Mouse (Mus musculus) cerebellum, postnatal 4 days (tissue): Measurements from ENCODE around the gene Gm11172.
"Not testable (repeated sequence)": the region's sequence is repeated elsewhere in the genome, so short reads cannot be mapped to it uniquely, and the experiment has no call there.

Experiments used
- DNase-seq, 2 experiments: peaks; one replicate each; pipeline ENCODE4 v3.0.0; 2022; ENCODE audit warnings: low spot score in 2 of 2, mixed read lengths in 1 of 2

The Gm11172 gene

DNA sequence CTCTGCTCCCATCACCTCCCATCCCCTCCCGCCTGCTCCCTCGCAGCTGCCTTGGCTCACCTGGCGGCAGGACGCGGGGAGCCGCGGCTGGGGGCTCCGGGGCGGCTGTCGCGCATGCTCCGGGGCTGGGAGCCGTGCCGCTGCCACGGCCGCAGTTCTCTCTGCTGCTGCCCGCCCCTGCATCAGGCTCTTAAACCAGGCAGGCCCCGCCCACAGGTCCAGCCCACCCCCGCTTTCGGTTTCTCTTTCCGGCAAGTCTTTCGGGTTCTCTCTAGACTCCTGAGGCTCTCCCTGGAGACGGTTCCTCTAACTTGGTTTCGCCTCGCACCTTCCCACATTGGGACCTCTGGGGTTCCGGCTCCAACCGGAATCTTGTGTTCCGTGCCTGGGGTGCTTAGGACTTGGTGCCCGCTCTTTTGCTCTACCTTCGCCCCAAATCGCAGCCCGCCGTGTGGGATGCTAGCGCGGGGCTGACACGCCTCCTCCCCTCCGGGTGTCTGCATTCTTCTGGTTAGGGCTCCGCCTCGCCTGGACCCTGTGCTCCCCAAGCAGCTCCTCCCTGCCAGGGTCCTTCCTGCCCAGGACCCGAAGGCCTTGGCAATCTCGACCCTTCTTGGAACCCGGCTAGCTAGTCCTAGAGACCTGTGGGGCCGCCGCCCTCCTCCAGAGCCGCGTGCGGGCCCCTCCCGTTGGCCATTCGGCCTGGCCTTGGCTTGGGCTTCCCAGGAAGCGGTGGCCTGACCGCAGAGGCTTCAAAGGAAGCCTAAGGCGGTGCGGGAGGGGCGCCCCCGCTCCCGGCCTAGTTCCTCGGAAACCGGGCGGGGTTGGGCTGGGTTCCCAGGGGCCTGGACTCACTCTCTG is 27.1 kb upstream of the Gm11172 start, which contains the start of gene Socs1:
TSS of gene Socs1 (minus strand) at position 166 of the 861 bp plus-strand sequence.
- peak; percentile 61 to 81 for DNase-seq

DNA sequence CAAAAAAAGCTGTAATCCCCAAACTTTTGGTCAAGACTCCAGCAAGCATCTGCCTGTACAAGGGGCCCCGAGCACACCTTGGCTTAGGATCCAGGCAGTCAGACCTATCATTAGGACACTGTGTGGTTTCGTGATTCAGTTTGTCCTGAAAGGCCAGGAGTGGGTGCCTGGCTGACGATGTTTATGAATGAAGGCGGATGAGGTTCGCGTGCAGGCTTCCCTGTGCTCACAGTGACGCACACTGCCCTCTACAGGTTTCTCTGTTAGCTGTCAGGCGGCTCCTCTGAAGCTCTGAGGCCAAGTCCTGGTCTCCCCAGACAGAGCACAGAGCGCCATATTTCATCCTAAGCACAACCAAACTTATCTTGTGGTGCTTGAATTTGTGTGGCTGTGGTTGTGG is 26.4 kb upstream of the Gm11172 start:
- DNase-seq: peak; percentile 60 to 78

DNA sequence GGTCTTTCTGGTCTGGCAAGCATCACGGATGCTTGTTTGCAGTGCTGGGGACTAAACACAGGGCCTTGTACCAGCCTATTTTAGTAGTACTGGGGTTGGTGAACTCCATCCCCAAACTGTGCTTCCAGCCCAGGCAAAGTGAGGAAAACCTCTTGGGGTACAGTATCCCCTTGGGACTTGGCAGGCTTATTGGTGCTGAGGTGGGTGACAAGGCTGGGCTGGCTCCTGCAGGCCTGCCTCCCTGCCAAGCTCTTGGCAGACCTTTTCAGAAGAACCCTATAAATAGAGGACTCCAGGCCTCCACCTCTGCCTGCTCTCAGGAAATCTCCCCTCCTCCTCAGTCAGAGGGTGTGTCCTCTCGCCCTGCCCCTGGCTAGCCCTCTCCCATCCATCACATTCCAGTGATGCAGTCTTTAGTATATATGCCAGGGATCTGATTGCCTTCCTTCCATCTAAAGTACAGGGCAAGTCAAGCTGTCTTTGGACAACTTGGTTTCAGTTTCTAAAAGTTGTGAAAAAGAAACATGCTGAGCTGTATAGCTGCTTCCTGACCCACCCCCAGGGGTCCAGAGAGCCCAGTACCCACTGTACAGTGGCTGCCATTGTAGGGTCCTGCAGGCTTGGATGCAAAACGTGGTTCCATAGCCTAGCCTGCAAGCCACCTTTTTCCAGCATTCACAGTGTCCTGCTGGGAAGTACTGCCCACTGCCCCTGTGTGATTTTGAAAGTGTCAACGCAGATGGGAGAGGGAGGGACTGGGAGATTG is 25.8 kb upstream of the Gm11172 start:
- no peak for DNase-seq

DNA sequence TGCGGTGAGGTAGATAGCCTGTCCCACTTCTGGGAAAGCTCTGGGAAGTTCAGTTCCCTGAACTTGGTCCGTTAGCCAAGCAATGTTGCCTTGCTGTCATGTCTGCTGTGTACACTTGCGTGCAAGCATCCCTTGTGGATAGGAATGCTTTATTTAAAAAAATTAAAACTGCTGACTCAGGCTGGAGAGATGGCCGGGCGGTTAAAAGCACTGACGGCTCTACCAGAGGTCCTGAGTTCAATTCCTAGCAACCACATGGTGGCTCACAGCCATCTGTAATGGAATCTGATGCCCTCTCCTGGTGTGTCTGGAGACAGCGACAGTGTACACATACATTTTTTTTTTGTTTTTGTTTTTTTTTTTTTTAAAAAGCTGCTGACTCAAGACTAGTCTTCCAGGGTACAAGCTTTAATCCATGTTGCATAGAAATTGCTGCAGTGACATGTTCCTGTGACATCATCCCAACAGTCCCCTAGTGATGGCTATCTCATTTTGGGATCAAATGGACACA is 25.1 kb upstream of the Gm11172 start:
- DNase-seq: no peak

DNA sequence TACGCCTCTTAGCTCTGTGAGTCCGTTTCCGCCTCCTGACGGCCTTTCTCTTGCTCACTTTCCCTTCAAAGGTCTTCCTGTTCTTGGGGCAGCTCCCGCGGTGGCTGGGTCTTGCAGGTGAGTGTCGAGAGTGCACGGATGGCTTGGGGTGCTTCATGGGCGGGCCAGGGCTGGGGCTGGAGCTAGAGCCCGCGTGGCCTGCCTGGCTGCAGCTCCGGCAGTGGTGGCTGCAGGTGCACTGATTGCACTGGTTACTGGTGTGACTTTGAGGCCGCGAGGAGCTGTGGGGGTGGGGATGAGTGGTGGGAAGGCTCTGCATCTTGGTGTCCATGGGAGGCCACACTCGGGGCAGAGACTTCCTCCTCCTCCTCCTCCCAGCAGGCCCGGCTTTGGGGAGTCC is 24.4 kb upstream of the Gm11172 start, which contains the start of gene Tnp2:
TSS of gene Tnp2 (minus strand) at position 390 of the 400 bp plus-strand sequence.
- no peak for DNase-seq

DNA sequence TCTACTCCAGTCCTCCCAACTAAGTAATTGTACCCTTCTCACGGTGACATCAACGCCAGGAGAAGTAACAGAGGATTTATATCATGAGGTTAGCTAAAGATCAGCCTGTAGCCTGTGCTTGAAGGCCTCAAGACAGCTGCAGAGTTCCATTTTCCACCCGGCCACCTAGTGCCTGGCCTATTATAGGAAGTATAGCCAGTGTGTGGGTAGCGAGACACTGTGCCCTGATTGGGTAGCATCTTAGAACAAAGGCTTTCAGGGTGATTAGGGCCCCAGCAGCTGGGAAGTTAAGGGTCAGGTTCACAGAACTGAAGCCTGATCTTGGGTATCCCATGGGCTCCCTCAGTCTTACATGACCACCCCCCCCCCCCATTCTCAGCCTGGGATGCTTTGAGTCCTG is 23.8 kb upstream of the Gm11172 start:
- DNase-seq: no peak

DNA sequence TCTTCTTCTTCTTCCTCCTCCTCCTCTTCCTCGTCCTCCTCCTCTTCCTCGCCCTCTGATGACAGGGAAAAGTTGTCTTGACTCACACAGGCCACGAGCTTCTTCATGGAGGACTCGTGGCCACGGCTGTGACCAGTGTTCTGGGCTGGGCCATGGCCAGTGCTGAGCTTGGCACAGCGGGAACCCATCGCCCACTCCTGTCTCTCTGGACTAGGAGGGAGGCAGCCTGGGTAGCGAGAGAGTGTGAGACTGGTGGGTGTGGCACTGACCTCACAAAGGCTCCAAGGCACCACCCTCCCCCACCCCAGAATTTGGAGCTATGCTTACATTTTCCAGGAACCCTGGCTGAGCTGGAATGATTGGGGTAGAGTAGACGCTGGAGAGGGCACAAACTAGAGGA is 22.0 kb upstream of the Gm11172 start, which contains the start of gene Prm3:
TSS of gene Prm3 (minus strand) at position 213 of the 400 bp plus-strand sequence.
- DNase-seq: no peak

DNA sequence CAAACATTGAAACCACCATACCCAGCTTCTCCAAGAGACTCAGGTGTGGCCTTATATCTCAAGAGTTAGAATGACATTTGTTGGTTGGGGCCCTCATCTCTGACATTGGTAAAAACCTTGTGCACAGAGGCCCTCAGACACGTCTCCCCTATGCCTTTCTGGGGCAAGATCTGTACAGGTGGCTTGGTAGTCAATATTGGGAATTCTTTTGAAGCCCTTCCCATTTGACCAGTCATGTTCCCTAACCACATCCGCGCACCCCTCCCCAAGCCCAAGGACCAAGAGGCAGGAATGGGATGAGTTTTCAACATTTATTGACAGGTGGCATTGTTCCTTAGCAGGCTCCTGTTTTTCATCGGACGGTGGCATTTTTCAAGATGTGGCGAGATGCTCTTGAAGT is 16.7 kb upstream of the Gm11172 start, which contains the start of gene Prm2:
TSS of gene Prm2 (minus strand) at position 101 of the 400 bp plus-strand sequence.
- DNase-seq: no peak

DNA sequence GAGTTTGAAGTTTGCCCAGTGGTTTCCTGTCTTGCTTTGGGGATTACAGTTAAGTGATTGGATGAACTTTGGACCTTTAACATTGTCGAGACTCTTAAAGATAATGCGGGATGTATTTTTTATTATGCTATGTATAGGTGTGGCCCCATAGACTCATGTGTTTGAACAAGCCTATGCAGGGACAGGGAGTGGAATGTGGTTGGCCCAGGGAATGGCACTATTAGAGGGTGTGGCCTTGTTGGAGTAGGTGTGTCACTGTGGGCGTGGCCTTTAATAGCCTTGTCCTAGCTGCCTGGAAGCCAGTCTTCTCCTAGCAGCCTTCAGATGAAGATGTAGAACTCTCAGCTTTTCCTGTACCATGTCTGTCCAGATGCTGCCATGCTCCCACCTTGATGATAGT is 10.3 kb upstream of the Gm11172 start:
- DNase-seq: not testable (repeated sequence)

DNA sequence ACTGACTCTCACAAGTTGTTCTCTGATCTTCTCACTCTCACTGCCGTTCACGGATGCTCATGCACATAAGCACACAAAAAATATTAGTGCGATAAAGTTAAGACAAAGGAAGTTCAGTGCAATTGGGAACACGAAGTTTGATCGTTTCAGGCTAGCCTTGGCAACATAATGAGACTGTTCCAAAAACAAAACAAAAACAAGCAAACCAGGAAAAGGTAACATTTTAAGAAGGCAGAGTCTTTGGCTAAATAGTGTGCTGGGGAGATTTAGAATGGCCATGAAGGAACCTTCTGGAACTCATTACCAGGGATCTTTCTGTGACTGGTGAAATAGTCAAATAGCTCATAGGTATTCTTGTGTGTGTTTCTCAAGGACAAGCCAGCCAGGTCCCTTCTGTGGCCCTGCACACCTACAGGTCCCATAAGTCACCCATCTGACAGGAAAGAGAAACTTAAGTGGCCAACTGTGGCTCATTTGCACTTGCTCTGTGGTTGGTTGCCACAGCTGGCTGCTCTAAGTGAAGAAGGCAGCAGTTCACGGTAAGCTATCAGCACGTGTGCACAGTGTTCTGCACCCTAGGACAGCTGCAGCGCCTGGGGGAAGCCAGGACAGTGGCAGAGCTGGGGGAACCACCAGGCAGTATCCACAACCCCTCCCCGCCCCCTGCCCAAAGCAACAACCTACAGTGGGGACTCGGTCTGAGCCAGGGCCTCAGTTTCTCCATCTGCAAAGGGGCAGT is 6.8 kb upstream of the Gm11172 start, which contains the start of gene Prm1:
TSS of gene Prm1 (minus strand) at position 51 of the 739 bp plus-strand sequence.
- DNase-seq: no peak

DNA sequence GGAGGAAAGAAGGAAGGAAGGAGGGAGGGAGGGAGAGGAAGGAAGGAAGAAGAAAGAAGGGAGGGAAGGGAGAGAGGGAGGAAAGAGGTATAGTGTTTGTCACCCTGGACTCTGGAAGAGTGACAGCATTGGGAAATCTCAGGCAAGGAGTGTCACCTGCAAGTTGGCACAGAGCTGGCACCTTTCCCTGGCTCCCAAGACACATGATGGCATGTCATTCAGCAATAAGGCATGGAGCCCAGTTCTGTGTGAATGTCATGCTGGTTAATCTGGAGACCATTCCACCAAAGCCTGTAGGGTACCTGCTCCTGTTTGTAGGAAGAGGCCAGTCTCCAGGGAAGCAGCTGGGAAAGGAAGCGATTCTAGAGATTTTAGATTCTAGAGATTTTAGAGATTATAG is 2.3 kb upstream of the Gm11172 start:
- no peak for DNase-seq

DNA sequence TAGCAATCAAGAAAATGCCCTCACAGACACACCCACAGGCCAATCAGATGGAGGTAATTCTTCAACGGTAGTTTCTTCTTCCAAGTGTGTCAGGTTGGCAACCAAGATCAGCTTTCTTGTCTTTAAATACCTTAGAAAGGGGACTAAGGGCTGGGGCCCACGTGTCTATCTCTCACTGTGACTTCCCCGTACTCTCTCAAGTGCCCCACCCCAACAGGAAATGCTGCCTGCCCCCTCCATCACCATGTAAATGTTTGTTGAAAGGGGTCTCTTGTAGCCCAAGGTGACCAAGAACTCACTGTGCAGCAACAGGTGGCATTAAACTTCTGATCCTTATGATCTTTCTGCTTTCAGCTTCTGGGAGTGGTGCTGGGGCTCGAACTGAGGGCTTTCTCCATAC is 1.0 kb downstream of the Gm11172 start:
- DNase-seq: no peak

DNA sequence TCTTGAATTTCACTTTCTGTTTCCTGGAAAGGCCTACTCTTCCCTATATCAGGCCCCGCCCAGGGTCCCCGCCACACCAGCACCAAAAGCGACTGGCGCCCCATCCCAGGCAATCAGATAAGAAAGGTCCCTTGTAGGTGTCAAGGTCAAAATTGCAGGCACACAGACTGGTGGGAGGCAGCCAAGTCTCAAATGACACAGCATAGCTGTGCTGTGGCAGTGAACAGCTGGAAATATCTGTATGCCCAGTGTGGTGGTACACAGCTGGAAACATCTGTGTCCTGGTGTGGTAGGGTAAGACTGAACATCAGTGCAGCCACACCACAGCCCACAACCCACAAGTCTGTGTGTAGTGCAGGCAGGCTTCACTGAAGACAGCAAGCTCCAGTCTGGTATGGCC is 2.1 kb downstream of the Gm11172 start:
- no peak for DNase-seq

DNA sequence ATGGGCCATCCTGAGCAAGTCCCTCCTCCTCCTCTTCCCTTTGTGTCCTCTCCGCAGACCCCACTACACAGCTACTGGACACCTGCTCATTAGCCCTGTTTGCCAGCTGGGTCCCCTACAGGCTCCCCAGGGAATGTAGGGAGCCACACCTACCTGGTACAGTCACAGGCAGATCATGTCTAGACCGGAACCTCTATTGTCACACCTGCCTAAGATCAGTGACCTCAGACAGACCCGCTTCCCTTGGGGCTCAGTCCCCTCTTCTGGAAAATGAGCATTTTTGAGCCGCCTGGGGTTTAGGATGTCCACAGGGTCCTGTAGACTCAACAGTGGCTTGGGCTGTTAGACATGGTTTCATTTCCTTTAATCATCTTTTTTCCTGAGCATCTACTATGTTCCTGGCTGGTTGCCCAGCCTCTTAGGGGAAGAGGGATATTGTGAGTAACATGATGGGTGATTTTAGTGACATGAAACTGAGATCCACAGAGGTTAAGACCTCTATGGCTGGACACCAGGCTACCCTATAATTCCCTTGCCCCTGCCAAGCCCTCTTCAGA is 5.9 kb downstream of the Gm11172 start:
- DNase-seq: no peak

DNA sequence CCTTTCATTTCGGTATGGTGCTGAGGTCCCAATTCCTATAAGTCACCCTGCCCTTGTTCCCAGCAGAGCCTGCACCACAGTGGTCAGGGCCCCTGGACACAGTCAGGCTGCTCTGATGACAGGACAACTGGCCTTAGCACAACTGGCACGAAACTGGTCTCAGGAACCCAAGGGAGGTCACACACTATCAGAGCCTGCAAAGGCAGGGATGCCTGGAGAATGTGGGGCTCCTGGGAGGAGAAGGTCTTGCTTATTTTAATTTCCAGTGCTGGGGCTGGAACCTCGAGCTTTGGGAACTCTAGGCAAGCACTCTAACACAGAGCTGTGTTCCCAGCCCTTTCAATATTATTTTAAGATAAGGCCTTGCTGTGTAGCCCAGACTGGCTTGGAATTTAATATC is 7.3 kb downstream of the Gm11172 start:
- no peak for DNase-seq

DNA sequence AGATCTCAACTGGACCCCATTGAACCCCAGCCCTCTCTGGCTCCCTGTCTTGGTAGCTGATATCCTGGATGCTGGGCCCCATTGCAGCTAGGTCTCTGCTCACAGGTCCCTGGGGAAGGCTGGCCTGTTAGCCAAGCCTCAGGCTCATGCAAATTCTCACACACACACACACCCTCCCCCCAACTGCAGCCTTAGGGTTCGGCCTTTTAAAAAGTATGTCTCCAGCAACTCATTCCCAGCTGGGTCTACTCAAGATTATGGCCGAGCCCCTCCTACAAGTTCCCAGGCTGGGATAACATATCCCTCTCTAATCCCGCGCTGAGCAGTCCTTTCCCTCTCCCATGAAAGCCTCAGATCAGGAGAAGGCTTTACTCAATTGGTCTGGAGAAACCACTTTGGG is 8.7 kb downstream of the Gm11172 start:
- no peak for DNase-seq

DNA sequence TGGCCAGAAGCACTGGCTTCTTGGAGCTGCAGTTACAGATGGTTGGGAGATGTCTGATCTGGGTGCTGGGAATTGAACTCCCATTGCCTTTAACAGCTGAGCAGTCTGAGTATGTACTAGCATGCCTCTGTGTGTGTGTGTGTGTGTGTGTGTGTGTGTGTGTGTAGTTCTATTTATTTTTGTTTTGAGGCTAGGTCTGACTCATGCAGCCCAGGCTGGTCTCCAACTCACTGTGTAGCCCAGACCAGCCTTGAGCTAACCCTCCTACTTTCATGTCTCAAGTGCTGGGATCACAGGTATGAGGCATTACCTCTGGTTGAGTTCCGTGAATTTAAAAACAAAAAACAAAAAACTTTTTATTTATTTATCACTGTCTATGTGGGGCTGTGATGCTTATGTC is 11.8 kb downstream of the Gm11172 start:
- no peak for DNase-seq

DNA sequence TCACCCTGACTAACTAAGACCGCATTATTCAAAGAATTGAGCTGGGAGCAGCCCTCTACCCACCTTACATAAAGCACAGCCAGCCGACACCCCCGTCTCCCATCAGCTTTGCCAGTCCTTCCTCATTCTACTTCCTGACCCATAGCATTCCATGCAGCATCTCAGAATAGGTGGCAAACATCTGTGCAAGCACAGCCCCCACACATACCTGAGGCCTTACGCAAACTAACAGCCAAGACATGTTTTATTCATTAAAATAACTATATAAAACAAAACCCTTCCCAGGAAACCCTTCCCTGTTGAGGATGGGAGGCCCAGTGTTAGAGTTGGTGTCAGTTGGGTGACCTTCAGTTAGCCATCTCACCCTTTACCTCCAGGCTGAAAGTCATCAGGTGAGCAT is 13.1 kb downstream of the Gm11172 start:
- no peak for DNase-seq

DNA sequence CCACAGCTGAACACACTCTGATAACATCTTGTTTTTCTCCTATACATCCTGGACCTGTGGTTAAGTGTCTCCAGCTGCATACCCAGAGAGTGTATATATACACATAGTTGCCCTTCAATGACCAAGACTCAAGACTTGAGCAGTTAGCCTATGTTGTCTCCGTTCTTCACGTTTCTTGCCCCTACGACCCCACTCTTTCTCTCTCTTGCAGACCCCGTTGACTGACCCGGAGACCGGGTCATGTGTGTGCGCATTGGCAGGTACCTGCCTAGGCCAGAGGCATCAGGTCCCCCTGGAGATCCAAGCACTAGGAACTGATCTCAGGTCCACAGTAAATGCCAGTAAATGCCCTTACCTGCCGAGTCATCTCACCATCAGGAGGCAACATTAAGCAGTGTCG is 14.6 kb downstream of the Gm11172 start:
- no peak for DNase-seq

DNA sequence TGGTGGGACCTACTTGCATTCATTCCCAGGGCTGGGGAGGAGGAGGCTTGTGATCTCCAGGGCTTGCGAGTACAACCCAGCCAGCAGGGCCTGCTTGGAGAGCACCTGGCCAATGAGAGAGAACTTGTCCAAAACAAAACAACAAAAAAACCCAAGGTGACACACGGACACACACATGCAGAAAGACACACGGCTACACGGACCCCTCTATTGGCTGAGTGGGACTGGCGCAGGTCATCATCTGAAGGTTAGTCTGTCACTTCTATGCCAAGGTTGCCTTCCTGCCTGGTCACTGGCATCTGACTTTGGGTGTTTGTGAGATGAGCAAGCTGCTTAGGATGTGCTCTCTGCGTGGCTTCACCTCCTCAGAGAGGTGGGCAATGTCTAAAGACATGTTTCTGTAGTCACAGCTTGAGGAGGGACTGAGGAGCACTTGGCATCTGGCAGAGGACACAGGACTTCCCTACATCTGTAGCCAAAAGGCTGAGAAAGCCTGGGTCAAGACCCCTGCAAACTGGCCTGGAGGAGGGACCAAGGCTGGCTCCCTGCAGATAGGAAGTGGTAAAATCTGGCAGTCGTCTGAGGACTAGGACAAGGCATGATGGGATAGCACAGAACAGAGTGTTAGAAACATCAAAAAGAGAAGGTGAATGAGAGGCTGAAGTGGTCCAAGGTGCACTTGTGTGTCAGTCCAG is 15.2 kb downstream of the Gm11172 start:
- DNase-seq: no peak

DNA sequence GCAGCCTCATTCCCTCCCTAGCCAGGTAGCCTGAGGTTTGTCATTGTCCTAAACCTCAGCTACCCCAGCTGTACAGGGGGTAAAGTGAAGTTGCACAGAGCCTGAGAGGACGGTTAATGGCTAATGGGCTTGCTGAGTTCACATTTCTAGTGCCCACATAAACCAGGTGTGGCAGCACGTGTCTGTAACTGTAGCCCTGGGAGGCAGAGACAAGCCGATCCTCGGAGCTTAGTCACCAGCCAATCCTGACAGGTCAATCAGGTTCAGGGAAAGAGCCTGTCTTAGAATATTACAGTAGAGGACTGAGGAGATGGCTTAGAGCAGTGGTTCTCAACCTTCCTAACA is 15.7 kb downstream of the Gm11172 start:
- DNase-seq: no peak
